Mouse (Mus musculus): ENCODE measurements around the gene Dusp3.

The Dusp3 gene

GRCm38 (mm10) chr11:101976949-101977348 lies 9.9 kb downstream of the Dusp3 start:
- DNase-seq (ENCODE audit: low spot score), result no peak

DNA sequence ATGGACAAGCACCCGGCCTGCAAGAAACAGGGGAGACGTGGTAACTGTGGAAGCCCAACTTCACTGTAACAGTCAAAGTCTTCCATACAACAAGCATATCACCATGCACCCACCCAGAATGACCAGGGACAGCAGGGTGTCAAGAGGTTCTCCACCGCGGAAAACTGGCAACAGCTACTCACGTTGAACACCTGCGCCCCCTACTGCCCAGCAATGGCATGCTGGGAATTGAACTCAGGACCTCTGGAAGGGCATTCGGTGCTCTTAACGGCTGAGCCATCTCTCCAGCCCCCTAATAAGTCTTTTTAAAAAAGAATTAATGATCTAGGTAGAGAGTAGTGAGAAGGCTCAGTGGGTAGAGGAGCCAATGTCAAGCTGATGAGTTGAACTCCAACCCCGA lies 11.9 kb downstream of the Dusp3 start:
- no peak for DNase-seq (ENCODE audit: low spot score)

DNA sequence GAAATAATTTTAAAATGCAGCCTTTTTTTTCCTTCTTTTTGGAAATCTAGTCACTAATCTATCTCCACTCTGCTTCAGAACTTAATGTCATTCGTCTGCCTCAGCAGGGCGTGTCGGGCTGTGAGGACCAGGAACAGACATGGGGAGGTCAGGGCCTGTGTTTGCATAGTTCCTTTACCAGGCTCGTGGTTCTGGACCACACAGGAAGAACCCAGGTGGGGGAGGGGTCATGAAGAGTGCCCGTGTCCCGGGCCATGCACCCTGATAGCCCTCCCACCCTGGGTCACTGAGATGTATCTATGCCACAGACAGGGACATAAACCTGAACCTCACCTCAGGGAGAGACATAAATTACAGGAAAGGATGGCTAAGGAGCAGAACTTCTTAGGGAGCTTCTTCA lies 12.6 kb downstream of the Dusp3 start:
- no peak for DNase-seq (ENCODE audit: low spot score)

GRCm38 (mm10) chr11:101973496-101973895 lies 13.3 kb downstream of the Dusp3 start:
- DNase-seq (ENCODE audit: low spot score), result no peak

DNA sequence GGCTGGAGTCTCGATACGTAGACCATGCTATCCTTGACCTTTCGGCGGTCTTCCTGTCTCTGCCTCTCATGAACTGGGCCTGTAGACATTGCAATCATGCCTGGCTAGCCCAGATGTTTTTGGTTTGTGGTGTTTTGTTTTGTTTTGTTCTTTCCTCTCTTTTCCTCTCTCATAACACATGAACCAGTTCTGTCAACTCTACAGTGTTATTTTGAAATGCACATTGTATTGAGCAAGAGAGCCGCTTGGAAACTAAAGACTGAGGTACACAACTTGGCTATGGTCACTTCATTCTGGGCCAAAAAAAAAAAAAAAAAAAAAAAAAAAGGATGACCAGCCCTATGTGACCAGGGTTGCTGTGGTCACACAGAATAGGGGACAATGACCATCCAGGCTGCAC lies 14.2 kb downstream of the Dusp3 start:
- no peak for DNase-seq (ENCODE audit: low spot score)

DNA sequence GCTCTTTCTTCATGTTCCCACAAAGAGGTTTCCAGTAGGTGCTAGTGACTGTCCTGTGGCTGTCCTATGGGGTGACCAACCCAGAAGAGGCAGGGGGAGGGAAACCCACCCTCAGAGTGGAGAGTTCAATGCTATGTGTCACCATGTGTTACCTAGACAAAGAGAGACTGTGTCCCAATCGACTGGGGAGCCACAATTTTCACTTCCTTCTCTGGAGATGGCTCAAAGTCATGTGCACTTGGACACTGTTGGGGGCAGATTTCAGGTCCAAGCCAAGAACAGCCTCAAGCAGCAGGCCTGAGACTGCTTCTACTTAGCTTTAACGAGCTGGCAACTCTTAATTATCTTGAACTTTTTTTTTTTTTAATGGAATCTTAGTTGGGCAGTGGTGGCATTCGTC lies 14.7 kb downstream of the Dusp3 start:
- no peak for DNase-seq (ENCODE audit: low spot score)

DNA sequence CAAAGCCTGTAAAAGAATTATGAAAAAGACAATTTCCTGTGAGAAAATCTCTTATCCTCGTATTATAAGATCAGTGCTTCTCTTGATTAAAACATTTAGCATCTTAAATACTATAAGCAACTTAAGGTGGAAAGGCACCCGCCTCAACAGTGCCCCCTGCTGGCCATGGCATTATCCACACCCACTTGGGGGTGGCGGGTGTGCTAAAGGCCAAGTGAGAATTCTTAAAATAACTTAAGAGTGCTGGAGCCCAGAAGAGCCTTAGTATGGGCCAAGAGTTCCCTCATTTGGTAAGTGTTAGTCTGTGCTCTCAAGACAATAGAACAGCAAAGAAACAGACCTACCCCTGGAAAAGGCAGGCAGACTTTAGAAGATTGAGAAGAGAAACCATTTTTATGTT lies 15.4 kb downstream of the Dusp3 start:
- no peak for DNase-seq (ENCODE audit: low spot score)

GRCm38 (mm10) chr11:101969835-101970234 lies 17.0 kb downstream of the Dusp3 start:
- DNase-seq (ENCODE audit: low spot score), result no peak

- peak; percentile 74 for DNase-seq (ENCODE audit: low spot score)
Measured at GRCm38 (mm10) chr11:101968791-101969190, 18.0 kb downstream of the Dusp3 start.

DNA sequence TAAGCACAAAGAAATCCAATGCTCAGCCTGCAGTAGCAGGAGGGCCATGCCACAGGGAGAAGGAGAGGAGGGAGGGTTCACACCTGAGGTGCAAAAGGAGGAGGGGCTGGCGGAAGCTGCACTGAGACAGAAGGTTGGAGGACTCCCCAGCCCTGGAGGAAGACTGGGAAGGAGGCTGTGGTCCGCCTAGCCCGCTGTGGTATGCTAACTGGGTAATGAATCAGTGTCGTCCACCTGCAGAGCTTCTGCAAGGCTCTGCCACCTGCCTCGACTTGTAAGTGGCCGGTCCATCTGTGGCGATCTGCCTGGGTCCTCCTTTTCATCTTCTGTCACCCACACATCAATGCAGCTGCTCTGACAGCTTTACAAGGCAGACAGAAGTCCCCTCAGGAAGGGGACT lies 18.5 kb downstream of the Dusp3 start:
- DNase-seq (ENCODE audit: low spot score), result no peak

DNA sequence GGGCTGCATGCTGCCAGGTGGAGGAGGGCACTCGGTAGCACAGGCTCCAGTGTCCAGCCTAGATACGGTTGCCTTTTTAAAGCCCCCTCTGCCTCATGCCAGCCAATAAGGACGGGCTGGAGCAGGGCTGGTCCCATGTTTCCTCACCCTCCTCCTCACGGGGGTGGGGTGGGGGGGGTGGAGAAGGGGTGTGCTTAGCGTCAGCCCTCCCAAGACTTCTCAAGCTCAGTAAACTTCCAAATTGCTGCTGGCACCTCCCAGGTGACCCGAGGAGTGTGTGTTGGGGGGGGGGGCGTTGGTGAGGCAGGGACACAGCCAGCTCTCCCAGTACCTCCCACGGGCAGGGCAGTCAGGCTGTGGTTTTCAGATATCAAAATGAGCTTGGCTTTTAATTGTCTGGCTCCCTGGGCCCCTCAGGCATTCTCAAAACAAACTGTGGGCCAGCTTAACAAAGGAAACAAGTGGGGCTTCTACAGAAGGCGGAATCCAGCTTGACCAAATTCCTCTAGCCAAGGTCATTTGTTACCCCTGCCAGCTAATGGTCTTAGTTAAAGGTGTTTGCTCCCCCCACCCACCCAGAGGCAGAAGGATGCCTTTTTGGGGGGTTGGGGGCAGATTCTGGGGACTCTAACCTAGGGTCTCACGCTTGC lies 19.7 kb downstream of the Dusp3 start, which contains the start of gene Sost:
Gene Sost, minus strand, starts transcription at position 51 of the 650 bp plus-strand sequence.
- DNase-seq (ENCODE audit: low spot score), result no peak

DNA sequence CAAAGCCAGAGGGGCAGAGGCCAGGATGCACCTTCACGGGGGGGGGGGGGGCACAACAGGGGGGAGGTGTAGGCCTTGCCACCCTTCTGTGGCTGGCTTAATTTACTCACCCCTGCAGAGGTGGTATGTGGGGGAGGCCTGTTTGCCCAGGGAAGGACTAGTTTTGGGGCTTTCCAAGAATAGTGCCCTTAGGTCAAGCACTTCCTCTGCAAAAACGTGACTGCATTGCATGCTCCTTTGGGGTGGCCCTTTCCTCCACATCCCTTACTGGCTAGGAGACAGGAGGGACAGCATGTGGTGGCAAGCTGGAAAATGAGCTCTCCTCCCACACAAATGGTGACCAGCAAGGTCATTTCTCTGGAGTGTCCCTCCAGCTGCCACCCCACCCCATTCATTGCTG lies 21.3 kb downstream of the Dusp3 start:
- DNase-seq (ENCODE audit: low spot score), result no peak

GRCm38 (mm10) chr11:101964647-101965046 lies 22.2 kb downstream of the Dusp3 start:
- DNase-seq (ENCODE audit: low spot score), result no peak

DNA sequence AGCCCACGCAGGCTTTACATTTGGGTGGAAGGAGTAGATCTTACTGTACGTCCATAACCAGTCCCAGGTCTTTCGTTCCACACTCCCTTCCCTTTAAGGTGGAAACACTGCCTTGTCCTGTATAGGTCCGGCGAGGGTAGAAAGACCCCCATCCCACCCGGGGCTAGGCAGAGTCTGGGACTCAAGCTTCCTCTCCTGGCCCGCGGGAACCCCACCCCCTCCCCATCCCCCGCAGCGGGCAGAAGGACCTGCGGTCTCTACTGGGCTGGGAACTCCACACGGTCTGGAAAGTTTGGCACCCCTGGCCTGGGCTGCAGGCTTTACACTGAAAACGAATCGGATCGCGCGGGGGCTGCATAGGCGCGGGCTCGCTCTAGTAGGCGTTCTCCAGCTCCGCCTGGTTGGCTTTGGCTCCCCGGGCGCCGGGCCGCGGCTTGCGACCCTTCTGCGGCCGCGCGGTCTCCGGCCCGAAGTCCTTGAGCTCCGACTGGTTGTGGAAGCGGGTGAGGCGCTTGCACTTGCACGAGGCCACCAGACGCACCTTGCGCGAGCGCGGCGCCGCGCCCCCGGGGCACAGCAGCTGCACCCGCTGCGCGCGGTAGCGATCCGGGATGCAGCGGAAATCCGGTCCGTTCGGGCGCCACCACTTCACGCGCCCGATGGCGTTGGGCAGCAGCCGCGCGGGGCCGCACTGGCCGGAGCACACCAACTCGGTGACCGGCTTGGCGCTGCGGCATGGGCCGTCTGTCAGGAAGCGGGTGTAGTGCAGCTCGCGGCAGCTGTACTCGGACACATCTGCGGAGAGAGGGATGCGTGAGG lies 23.1 kb downstream of the Dusp3 start:
- DNase-seq (ENCODE audit: low spot score), result no peak

DNA sequence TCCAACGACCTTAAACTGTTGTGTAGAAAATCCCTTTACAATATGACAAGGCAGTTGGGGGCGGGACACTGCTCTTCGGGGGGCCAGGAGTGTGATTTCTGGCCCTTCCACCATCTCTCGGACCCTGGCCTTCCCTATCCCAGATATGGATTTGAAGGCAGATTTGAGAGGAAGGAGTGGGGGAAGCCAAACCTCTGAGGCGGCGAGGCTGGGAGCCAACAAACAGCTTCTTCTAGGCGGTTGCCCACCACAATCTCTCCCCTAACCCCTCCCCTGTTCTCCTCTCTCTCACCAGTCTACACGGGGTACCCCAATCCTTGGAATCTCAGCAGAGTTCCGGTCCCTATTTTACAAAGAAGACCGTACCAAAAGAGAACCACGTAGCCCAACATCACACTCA lies 23.8 kb downstream of the Dusp3 start:
- no peak for DNase-seq (ENCODE audit: low spot score)

DNA sequence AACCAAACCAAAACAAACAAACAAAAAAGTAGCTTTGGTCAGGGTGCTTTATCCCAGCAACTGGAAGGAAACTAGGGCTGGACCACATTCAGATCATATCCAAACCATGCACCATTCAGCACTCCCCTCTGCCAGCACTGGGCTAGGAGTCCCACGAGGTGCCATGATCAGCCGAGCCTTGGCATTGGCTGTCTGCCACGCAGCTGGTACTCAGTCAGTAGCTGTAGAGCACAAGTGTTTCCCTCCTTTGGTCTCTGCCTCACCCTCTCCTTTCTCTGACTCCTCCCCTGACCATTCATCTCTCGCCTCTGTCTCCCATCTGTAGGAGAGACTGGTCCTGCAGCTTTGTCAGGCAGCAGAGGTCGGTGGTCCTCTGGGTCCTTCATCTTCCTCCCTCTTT lies 29.3 kb downstream of the Dusp3 start:
- DNase-seq (ENCODE audit: low spot score), result no peak

DNA sequence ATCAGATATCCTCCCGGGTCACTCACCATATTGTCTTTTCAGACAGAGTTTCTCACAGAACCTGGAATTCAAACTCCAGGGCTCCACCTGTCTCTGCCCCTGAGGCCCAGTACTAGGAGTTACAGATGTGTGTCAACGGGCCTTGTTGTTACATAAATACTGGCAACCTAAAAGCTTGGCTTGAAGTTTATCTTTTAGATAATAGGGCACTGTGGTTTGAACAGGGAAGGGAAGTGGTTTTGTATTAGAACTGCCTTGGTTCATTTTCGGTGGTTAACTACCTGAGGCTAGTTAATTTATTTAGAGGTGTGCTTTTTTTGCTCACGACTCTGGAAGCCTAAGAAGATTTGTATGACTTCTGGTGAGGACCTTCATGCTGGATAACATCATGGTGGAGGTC lies 33.4 kb downstream of the Dusp3 start:
- no peak for DNase-seq (ENCODE audit: low spot score)

DNA sequence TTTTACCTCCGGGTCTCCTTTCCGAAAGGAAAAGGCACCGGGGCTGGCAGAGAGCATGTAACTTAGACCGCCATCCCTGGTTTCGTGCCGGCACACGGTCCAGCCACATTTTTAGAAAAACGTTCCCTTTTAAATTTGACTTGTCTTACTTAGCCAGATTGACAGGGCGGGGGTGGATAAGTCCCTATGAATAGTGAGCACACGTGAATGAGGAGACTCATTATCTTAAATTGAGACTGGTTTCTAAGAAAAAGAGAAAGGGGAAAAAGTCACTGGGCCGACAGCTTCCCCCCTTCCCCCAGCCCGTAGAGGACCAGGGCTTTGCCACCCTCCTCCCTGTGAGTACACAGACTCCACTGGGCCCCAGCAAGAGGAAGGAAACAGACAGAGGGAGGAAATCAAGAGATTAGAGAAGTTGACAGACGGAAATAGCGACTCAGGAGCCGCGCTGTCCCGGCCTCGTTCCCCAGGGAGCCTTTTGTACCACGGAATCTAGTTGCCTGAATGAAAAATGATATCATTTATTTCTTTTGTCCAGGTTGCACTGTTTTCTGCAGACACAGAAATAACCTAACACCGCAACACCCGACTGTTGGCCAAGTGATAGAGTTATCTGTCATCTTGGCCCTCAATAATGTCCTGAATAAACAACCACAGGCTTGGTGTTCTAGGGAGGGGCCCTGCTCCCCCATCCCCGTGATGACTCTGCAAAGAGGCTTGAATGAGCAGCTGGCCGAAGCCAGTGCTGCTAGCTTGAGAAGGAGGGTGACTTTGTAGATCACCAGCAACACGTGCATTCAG lies 34.1 kb downstream of the Dusp3 start:
- no peak for DNase-seq (ENCODE audit: low spot score)

- no peak for DNase-seq (ENCODE audit: low spot score)
Measured at GRCm38 (mm10) chr11:101950021-101950420, 36.8 kb downstream of the Dusp3 start.

GRCm38 (mm10) chr11:101946525-101946924 lies 40.3 kb downstream of the Dusp3 start:
- DNase-seq (ENCODE audit: low spot score), result no peak

DNA sequence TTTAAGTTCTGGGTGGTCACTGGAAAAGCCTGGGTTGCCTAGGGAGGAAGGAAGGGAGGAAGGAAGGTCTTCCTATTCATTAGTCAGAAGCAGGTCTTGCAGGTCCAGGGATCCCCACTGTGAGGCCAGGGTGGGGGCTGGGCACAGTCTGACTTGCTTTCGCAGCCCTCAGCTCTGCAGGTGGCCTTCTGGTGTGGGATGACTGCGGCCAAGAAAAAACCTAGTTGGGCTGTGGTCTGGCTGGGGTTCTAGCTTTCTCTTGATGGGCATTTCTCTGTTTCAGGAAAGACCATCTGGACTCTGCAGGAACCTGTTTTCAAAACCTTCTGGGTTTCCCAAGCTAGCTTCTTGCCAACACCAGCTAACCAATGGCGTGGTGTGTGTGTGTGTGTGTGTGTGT lies 43.8 kb downstream of the Dusp3 start:
- DNase-seq (ENCODE audit: low spot score), result no peak

DNA sequence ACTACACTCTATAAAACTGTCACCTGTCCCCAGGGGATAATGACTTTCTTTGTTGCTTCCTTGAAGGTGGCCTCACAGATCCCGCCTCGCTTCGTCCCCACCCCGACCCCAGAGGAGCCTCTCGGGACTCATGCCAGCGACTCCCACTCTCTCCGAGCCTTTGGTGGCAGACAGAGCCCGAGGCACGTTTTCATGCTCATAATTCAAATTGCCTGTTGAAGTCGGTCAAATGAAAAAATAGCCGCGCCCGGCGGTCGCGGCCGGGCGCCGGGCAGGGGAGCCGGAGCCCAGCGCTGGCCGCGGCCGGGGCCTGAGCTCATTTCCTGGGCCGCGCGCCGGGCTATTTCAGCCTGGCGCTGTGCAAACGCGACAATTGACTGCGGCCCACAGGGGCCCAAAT lies 49.7 kb downstream of the Dusp3 start:
- no peak for DNase-seq (ENCODE audit: low spot score)

GRCm38 (mm10) chr11:101936421-101936820 lies 50.4 kb downstream of the Dusp3 start:
- DNase-seq (ENCODE audit: low spot score), result no peak

All from ovary, postnatal 14 days (tissue).